Mouse (Mus musculus): ENCODE data around the gene Olfr330. TPM values are rescaled to one million over a fixed set of nuclear protein-coding genes. Genes with fewer than 3 reads are reported as not detected.

Gene Olfr330
- polyA plus RNA-seq, 1 experiment, result not detected

GRCm38 (mm10) chr11:58499290-58499689 lies 35.3 kb downstream of the Olfr330 start:
- TF ChIP-seq CTCF (IDR thresholded peaks at IDR 0.05; ENCODE audit: control insufficient read depth, insufficient read depth, low read length), result no peak
- TF ChIP-seq POLR2A (IDR thresholded peaks at IDR 0.05; ENCODE audit: borderline replicate concordance, control insufficient read depth, low read depth, low read length), result no peak
- Histone ChIP-seq H3K27ac (ENCODE audit: control insufficient read depth, insufficient read depth, low read depth, low read length, poor library complexity) (no peak overlapping the region), H3K4me1 (ENCODE audit: control insufficient read depth, insufficient read depth, low read length) (no peaks in the 10 kb centered on the region), H3K4me3 (replicated peaks; ENCODE audit: control insufficient read depth, low read depth, low read length) (no peak overlapping the region)
- 59% methylated on average over 3 of the region's 3 CpGs for WGBS

- Histone ChIP-seq H3K27ac (ENCODE audit: control insufficient read depth, insufficient read depth, low read depth, low read length, poor library complexity) (no peak overlapping the region), H3K4me1 (ENCODE audit: control insufficient read depth, insufficient read depth, low read length) (no peaks in the 10 kb centered on the region), H3K4me3 (replicated peaks; ENCODE audit: control insufficient read depth, low read depth, low read length) (no peak overlapping the region)
- no peak for TF ChIP-seq POLR2A (IDR thresholded peaks at IDR 0.05; ENCODE audit: borderline replicate concordance, control insufficient read depth, low read depth, low read length)
- no peak for TF ChIP-seq CTCF (IDR thresholded peaks at IDR 0.05; ENCODE audit: control insufficient read depth, insufficient read depth, low read length)
- 76% methylated on average over 9 of the region's 9 CpGs for whole genome bisulfite sequencing
Measured at GRCm38 (mm10) chr11:58498761-58499160, 35.9 kb downstream of the Olfr330 start.

GRCm38 (mm10) chr11:58492455-58492854 lies 42.2 kb downstream of the Olfr330 start, which contains the start of gene Olfr332:
Gene Olfr332, minus strand, starts transcription at chr11:58492555.
- WGBS, result 70% methylated on average over 2 of the region's 2 CpGs
- Histone ChIP-seq H3K27ac (ENCODE audit: control insufficient read depth, insufficient read depth, low read depth, low read length, poor library complexity) (no peak within 1 kb of the TSS), H3K4me1 (ENCODE audit: control insufficient read depth, insufficient read depth, low read length) (no peaks in the 10 kb centered on the region), H3K4me3 (replicated peaks; ENCODE audit: control insufficient read depth, low read depth, low read length) (no peak within 1 kb of the TSS)
- TF ChIP-seq CTCF (IDR thresholded peaks at IDR 0.05; ENCODE audit: control insufficient read depth, insufficient read depth, low read length) (no peak), POLR2A (IDR thresholded peaks at IDR 0.05; ENCODE audit: borderline replicate concordance, control insufficient read depth, low read depth, low read length) (no peak)

Other genes starting within 250 kb of the Olfr330 start
- gene Zfp692, start 227.8 kb downstream of the Olfr330 start, polyA plus RNA-seq (2011; ENCODE audit: insufficient read depth, insufficient read length, low replicate concordance, missing spikeins), result 17.8 and 53.9 TPM in 2 replicates
- 20.1 and 39.4 TPM in 2 replicates for gene Zfp672, start 204.5 kb downstream of the Olfr330 start, polyA plus RNA-seq (2011; ENCODE audit: insufficient read depth, insufficient read length, low replicate concordance, missing spikeins)
- 12.6 and 17.7 TPM in 2 replicates for gene Sh3bp5l, start 204.1 kb downstream of the Olfr330 start, polyA plus RNA-seq (2011; ENCODE audit: insufficient read depth, insufficient read length, low replicate concordance, missing spikeins)
- not detected in 2 replicates for gene Lypd8, start 155.8 kb downstream of the Olfr330 start, polyA plus RNA-seq (2011; ENCODE audit: insufficient read depth, insufficient read length, low replicate concordance, missing spikeins)
- not detected in 2 replicates for gene 1810065E05Rik, start 113.7 kb downstream of the Olfr330 start, polyA plus RNA-seq (2011; ENCODE audit: insufficient read depth, insufficient read length, low replicate concordance, missing spikeins)
- gene Gm12253, start 102.3 kb downstream of the Olfr330 start, polyA plus RNA-seq (2011; ENCODE audit: insufficient read depth, insufficient read length, low replicate concordance, missing spikeins), result not detected in 2 replicates
- not detected in 2 replicates for gene Lypd9, start 81.9 kb downstream of the Olfr330 start, polyA plus RNA-seq (2011; ENCODE audit: insufficient read depth, insufficient read length, low replicate concordance, missing spikeins)
- not detected in 2 replicates for gene Olfr30, start 72.6 kb downstream of the Olfr330 start, polyA plus RNA-seq (2011; ENCODE audit: insufficient read depth, insufficient read length, low replicate concordance, missing spikeins)
- not detected in 2 replicates for gene Olfr332, start 42.3 kb downstream of the Olfr330 start, polyA plus RNA-seq (2011; ENCODE audit: insufficient read depth, insufficient read length, low replicate concordance, missing spikeins)
- not detected in 2 replicates for gene Olfr331, start 32.3 kb downstream of the Olfr330 start, polyA plus RNA-seq (2011; ENCODE audit: insufficient read depth, insufficient read length, low replicate concordance, missing spikeins)
- not detected in 2 replicates for gene Olfr329-ps, start 11.6 kb upstream of the Olfr330 start, polyA plus RNA-seq (2011; ENCODE audit: insufficient read depth, insufficient read length, low replicate concordance, missing spikeins)
- not detected in 2 replicates for gene Olfr328, start 20.8 kb upstream of the Olfr330 start, polyA plus RNA-seq (2011; ENCODE audit: insufficient read depth, insufficient read length, low replicate concordance, missing spikeins)
- gene Olfr224, start 35.7 kb upstream of the Olfr330 start, polyA plus RNA-seq (2011; ENCODE audit: insufficient read depth, insufficient read length, low replicate concordance, missing spikeins), result not detected in 2 replicates
- gene Olfr325, start 42.9 kb upstream of the Olfr330 start, polyA plus RNA-seq (2011; ENCODE audit: insufficient read depth, insufficient read length, low replicate concordance, missing spikeins), result not detected in 2 replicates
- not detected in 2 replicates for gene Olfr324, start 60.3 kb upstream of the Olfr330 start, polyA plus RNA-seq (2011; ENCODE audit: insufficient read depth, insufficient read length, low replicate concordance, missing spikeins)
- gene 2210407C18Rik, start 81.2 kb upstream of the Olfr330 start, polyA plus RNA-seq (2011; ENCODE audit: insufficient read depth, insufficient read length, low replicate concordance, missing spikeins), result not detected in 2 replicates
- not detected in 2 replicates for gene Olfr323, start 95.7 kb upstream of the Olfr330 start, polyA plus RNA-seq (2011; ENCODE audit: insufficient read depth, insufficient read length, low replicate concordance, missing spikeins)
- gene Trim58, start 105.6 kb upstream of the Olfr330 start, polyA plus RNA-seq (2011; ENCODE audit: insufficient read depth, insufficient read length, low replicate concordance, missing spikeins), result 24.8 and 27.5 TPM in 2 replicates
- gene Olfr322, start 123.9 kb upstream of the Olfr330 start, polyA plus RNA-seq (2011; ENCODE audit: insufficient read depth, insufficient read length, low replicate concordance, missing spikeins), result 0.77 TPM in 1 of 2 replicates, not detected in the other
- gene Olfr320, start 146.3 kb upstream of the Olfr330 start, polyA plus RNA-seq (2011; ENCODE audit: insufficient read depth, insufficient read length, low replicate concordance, missing spikeins), result not detected in 2 replicates
- not detected in 2 replicates for gene Olfr319, start 164.3 kb upstream of the Olfr330 start, polyA plus RNA-seq (2011; ENCODE audit: insufficient read depth, insufficient read length, low replicate concordance, missing spikeins)
- gene Olfr318, start 189.2 kb upstream of the Olfr330 start, polyA plus RNA-seq (2011; ENCODE audit: insufficient read depth, insufficient read length, low replicate concordance, missing spikeins), result not detected in 2 replicates
- not detected in 2 replicates for gene Olfr317, start 204.4 kb upstream of the Olfr330 start, polyA plus RNA-seq (2011; ENCODE audit: insufficient read depth, insufficient read length, low replicate concordance, missing spikeins)
- gene Olfr316, start 217.9 kb upstream of the Olfr330 start, polyA plus RNA-seq (2011; ENCODE audit: insufficient read depth, insufficient read length, low replicate concordance, missing spikeins), result not detected in 2 replicates
- not detected in 2 replicates for gene Olfr315, start 238.4 kb upstream of the Olfr330 start, polyA plus RNA-seq (2011; ENCODE audit: insufficient read depth, insufficient read length, low replicate concordance, missing spikeins)
- gene Olfr314, start 248.1 kb upstream of the Olfr330 start, polyA plus RNA-seq (2011; ENCODE audit: insufficient read depth, insufficient read length, low replicate concordance, missing spikeins), result not detected in 2 replicates

Data from bone marrow, adult 2 months (tissue).